Mouse (Mus musculus): ENCODE measurements around the gene Dnase1. TPM values are rescaled to one million over a fixed set of nuclear protein-coding genes. Genes with fewer than 3 reads are reported as not detected.
"Not testable (repeated sequence)": the region's sequence is repeated elsewhere in the genome, so short reads cannot be mapped to it uniquely, and the experiment has no call there.

The Dnase1 gene
- polyA plus RNA-seq, 1 experiment from 2014 or later: 12.0 TPM

DNA sequence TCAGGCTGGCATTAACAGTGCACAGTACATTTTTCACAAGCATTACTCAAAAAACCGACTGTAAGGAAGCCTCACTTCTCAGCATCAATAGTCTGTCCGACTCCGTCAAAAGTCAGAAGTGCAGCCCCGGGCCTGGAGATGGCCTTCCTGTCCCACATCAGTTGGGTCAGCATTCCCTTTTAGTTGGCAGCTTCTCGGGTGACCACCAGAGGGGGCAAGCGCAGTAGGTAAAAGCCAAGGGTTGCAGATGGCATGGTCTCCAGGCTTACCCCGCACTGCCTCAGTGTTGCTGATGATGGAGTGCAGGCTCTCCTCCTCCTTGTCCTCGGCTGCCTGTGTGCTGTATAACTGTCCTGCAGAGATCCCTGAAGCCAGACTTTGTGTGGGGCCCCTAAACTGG lies 31.8 kb downstream of the Dnase1 start:
- H3K27me3 ChIP-seq (ENCODE audit: control insufficient read depth, insufficient read depth, low read length): no peaks in the 10 kb centered on the region
- no peak overlapping the region for H3K27ac ChIP-seq (ENCODE audit: low read length)
- no peaks in the 10 kb centered on the region for H3K9me3 ChIP-seq (ENCODE audit: control insufficient read depth, low read depth, low read length)
- H3K36me3 ChIP-seq (ENCODE audit: control insufficient read depth, insufficient read depth, low read length): peaks cover 30% of the 10 kb centered on the region
- WGBS: 53% methylated on average over 8 of the region's 8 CpGs
- ATAC-seq (ENCODE audit: insufficient number of reproducible peaks, insufficient read depth, low FRiP score, low read depth): no peak
- no peaks in the 10 kb centered on the region for H3K4me1 ChIP-seq (ENCODE audit: control insufficient read depth, insufficient read depth, low read length)
- no peak overlapping the region for H3K4me2 ChIP-seq (replicated peaks; ENCODE audit: low read depth, low read length)
- H3K9ac ChIP-seq (replicated peaks; ENCODE audit: low read depth, low read length): no peak overlapping the region
- H3K4me3 ChIP-seq (ENCODE audit: low read depth, low read length): no peak overlapping the region

DNA sequence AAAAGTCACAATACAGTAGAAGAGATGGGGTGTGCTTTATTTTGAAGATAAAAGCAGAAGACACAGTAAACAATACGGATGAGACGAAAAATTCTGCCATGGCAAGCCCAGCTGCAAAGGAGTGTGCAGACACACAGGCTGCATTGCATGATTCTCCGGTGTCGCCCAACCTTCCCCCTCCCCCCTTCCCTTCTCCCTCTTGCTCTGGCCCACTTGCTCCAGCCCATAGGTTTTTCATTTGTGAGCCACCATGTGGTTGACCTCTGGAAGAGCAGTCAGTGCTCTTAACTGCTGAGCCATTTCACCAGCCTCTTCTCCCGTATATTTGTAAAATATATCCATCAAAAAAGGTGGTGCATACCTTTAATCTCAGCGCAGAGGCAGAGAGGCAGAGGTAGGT lies 37.6 kb downstream of the Dnase1 start:
- Histone ChIP-seq H3K4me3 (ENCODE audit: low read depth, low read length) (no peak overlapping the region), H3K9me3 (ENCODE audit: control insufficient read depth, low read depth, low read length) (no peaks in the 10 kb centered on the region), H3K4me2 (replicated peaks; ENCODE audit: low read depth, low read length) (no peak overlapping the region), H3K27ac (ENCODE audit: low read length) (no peak overlapping the region), H3K4me1 (ENCODE audit: control insufficient read depth, insufficient read depth, low read length) (no peaks in the 10 kb centered on the region), H3K27me3 (ENCODE audit: control insufficient read depth, insufficient read depth, low read length) (no peaks in the 10 kb centered on the region), H3K9ac (replicated peaks; ENCODE audit: low read depth, low read length) (no peak overlapping the region), H3K36me3 (ENCODE audit: control insufficient read depth, insufficient read depth, low read length) (no peaks in the 10 kb centered on the region; the same call in 1 of the 2 replicates)
- WGBS: 67% methylated on average over 6 of the region's 6 CpGs
- ATAC-seq (ENCODE audit: insufficient number of reproducible peaks, insufficient read depth, low FRiP score, low read depth): no peak

DNA sequence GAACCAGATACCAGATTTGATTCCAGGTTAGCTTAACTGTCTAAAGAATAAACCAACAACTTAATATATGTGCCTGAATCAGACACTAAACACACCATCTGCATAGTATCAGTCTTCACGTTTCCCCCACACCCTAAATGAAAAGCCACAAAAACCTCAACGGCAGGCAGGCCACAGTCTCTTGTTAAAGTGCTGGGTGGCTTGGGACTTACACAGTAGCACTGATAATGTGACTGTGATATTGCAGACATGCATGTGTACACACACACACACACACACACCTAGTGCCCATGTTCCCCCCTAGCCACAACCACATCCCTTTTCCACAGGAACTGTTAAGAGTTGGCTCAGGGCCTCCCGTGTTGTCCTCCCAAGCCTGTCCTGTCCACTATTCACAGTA lies 38.1 kb downstream of the Dnase1 start:
- H3K36me3 ChIP-seq (ENCODE audit: control insufficient read depth, insufficient read depth, low read length): no peaks in the 10 kb centered on the region; the same call in 1 of the 2 replicates
- H3K27ac ChIP-seq (ENCODE audit: low read length): no peak overlapping the region
- WGBS: 80% methylated on average over 3 of the region's 3 CpGs

DNA sequence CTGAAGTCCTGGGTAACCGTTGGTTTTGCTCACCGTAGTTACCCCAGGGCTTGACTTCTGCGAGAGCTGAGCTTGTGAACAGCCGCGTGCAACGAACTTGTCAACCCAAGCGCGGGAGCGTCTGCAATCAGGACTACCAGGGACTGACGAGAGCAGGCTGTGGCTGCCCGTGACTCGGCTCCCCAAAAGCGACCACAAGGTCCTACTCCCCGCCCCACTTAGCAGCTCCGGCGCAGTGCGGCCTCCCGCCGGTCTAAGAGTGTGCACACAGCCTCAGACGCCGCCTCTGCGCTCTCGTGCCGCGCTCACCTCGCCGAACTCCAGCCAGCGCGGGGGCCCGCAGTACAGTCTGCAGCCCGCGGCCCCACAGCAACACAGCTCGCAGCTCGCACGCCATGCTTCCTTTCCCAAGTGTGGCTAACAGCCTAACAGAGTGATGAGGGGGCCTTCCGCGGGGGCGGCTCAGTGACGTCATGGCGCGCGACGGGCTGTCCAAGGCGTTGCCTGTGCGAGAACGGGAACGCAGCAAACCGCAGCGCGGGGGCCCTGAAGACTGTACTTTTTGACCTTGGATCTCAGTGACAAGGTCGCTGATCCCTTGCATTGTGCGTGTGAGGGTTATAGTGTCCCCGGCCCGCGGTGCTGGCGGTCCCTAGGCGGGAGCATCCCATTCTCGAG lies 40.8 kb downstream of the Dnase1 start, which contains the start of gene Trap1:
TSS of gene Trap1 (minus strand) at position 444 of the 678 bp plus-strand sequence.
- peak within 1 kb of the TSS; percentile 69; the same call in 1 of the 2 replicates for H3K27ac ChIP-seq (ENCODE audit: low read length)
- no peaks in the 10 kb centered on the region for H3K9me3 ChIP-seq (ENCODE audit: control insufficient read depth, low read depth, low read length)
- no peaks in the 10 kb centered on the region for H3K4me1 ChIP-seq (ENCODE audit: control insufficient read depth, insufficient read depth, low read length)
- H3K9ac ChIP-seq (replicated peaks; ENCODE audit: low read depth, low read length): peak within 1 kb of the TSS; percentile 81
- peak within 1 kb of the TSS; percentile 63 for H3K4me2 ChIP-seq (replicated peaks; ENCODE audit: low read depth, low read length)
- peak; percentile 97 for ATAC-seq (ENCODE audit: insufficient number of reproducible peaks, insufficient read depth, low FRiP score, low read depth)
- no peaks in the 10 kb centered on the region for H3K27me3 ChIP-seq (ENCODE audit: control insufficient read depth, insufficient read depth, low read length)
- under 1% methylated on average over 58 of the region's 58 CpGs for WGBS
- H3K4me3 ChIP-seq (ENCODE audit: low read depth, low read length): peak within 1 kb of the TSS; percentile 88
- H3K36me3 ChIP-seq (ENCODE audit: control insufficient read depth, insufficient read depth, low read length): peaks cover 6% of the 10 kb centered on the region

More for the DNA sequence above, 38.1 kb downstream of the Dnase1 start:
- ATAC-seq (ENCODE audit: insufficient number of reproducible peaks, insufficient read depth, low FRiP score, low read depth): no peak
- H3K9me3 ChIP-seq (ENCODE audit: control insufficient read depth, low read depth, low read length): no peaks in the 10 kb centered on the region
- H3K4me1 ChIP-seq (ENCODE audit: control insufficient read depth, insufficient read depth, low read length): no peaks in the 10 kb centered on the region
- no peak overlapping the region for H3K4me2 ChIP-seq (replicated peaks; ENCODE audit: low read depth, low read length)
- H3K27me3 ChIP-seq (ENCODE audit: control insufficient read depth, insufficient read depth, low read length): no peaks in the 10 kb centered on the region
- H3K4me3 ChIP-seq (ENCODE audit: low read depth, low read length): no peak overlapping the region
- H3K9ac ChIP-seq (replicated peaks; ENCODE audit: low read depth, low read length): no peak overlapping the region

DNA sequence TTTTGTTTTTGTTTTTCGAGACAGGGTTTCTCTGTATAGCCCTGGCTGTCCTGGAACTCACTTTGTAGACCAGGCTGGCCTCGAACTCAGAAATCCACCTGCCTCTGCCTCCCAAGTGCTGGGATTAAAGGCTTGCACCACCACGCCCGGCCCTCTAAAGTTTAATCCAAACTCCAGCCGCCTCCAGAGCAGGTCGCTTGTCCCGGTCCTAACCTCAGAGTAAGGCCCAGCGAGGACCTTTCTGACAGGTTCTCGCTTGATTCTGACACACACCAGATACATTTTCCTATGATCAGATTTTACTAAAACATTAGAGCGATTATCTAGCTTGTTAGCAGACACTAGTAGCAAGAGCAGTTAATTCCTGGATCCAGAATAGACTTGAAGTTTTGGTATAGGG lies 41.6 kb downstream of the Dnase1 start:
- H3K27ac ChIP-seq (ENCODE audit: low read length); H3K9ac ChIP-seq (replicated peaks; ENCODE audit: low read depth, low read length); ATAC-seq (ENCODE audit: insufficient number of reproducible peaks, insufficient read depth, low FRiP score, low read depth); H3K9me3 ChIP-seq (ENCODE audit: control insufficient read depth, low read depth, low read length); H3K36me3 ChIP-seq (ENCODE audit: control insufficient read depth, insufficient read depth, low read length); H3K4me1 ChIP-seq (ENCODE audit: control insufficient read depth, insufficient read depth, low read length); H3K27me3 ChIP-seq (ENCODE audit: control insufficient read depth, insufficient read depth, low read length): not testable (repeated sequence)
- peak overlapping the region; percentile 63 for H3K4me2 ChIP-seq (replicated peaks; ENCODE audit: low read depth, low read length)
- H3K4me3 ChIP-seq (ENCODE audit: low read depth, low read length): peak overlapping the region; percentile 88; the same call in 1 of the 2 replicates
- WGBS: 65% methylated on average over 10 of the region's 10 CpGs

DNA sequence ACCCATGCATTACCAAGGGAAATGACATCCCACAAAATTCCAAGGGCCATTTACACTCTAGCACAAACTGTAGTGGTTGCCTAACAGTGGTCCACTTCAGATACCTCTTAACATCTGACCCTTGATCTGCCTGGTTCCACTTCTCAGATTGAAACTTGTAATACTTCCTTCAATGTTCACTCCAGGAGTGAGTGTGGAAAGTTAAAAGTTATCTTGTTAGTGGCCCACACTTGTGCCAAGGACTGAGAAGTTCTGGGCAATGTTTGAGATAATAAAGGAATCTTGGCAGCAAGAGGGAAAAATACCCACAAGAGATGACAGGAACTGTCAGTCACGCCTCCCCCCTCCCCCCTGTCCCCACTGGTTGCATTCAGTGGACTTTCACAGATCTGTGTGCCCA lies 42.9 kb downstream of the Dnase1 start:
- 91% methylated on average over 1 of the region's 1 CpGs for WGBS
- no peak overlapping the region for H3K27ac ChIP-seq (ENCODE audit: low read length)
- H3K27me3 ChIP-seq (ENCODE audit: control insufficient read depth, insufficient read depth, low read length): no peaks in the 10 kb centered on the region
- peaks cover 16% of the 10 kb centered on the region for H3K36me3 ChIP-seq (ENCODE audit: control insufficient read depth, insufficient read depth, low read length)
- no peaks in the 10 kb centered on the region for H3K9me3 ChIP-seq (ENCODE audit: control insufficient read depth, low read depth, low read length)
- H3K4me2 ChIP-seq (replicated peaks; ENCODE audit: low read depth, low read length): no peak overlapping the region
- H3K9ac ChIP-seq (replicated peaks; ENCODE audit: low read depth, low read length): no peak overlapping the region
- ATAC-seq (ENCODE audit: insufficient number of reproducible peaks, insufficient read depth, low FRiP score, low read depth): no peak
- no peaks in the 10 kb centered on the region for H3K4me1 ChIP-seq (ENCODE audit: control insufficient read depth, insufficient read depth, low read length)
- H3K4me3 ChIP-seq (ENCODE audit: low read depth, low read length): no peak overlapping the region

DNA sequence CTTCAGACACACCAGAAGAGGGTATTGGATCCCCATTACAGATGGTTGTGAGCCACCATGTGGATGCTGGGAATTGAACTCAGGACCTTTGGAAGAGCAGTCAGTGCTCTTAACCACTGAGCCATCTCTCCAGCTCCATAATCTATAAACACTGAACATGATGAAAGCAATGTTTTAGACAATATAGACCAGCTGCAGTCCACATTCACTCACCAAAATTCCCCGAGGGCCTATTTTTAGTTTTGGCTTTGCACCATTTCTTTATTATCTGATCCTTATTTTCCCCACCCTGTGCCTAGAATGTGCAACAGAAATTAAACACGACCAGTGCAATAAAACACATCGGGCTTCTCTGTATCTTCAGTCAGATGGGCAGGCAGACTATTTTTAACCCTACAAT lies 43.7 kb downstream of the Dnase1 start:
- WGBS: 77% methylated on average over 3 of the region's 3 CpGs
- H3K36me3 ChIP-seq (ENCODE audit: control insufficient read depth, insufficient read depth, low read length): peaks cover 23% of the 10 kb centered on the region
- H3K9ac ChIP-seq (replicated peaks; ENCODE audit: low read depth, low read length); H3K4me1 ChIP-seq (ENCODE audit: control insufficient read depth, insufficient read depth, low read length); ATAC-seq (ENCODE audit: insufficient number of reproducible peaks, insufficient read depth, low FRiP score, low read depth); H3K4me2 ChIP-seq (replicated peaks; ENCODE audit: low read depth, low read length); H3K9me3 ChIP-seq (ENCODE audit: control insufficient read depth, low read depth, low read length); H3K27me3 ChIP-seq (ENCODE audit: control insufficient read depth, insufficient read depth, low read length); H3K4me3 ChIP-seq (ENCODE audit: low read depth, low read length); H3K27ac ChIP-seq (ENCODE audit: low read length): not testable (repeated sequence)

DNA sequence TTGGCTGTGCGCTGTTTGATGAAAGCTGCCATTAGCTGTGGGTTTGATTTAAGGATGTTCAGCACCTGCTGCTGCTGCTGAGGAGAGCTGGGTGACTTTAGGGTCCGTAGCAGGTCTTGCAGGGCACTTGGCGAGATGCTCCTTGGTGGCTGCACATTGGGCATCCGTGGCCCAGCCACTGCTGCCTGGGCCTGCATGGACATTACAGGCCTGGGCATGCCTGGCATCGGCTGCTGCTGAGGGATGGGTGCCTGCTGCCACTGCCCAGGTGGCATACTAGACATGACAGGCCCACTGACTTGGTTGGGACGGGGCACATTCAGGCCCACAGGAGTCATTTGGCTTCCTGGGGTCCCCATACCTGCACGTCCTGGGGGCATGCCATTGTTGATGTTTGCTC lies 48.3 kb downstream of the Dnase1 start:
- Histone ChIP-seq H3K9ac (replicated peaks; ENCODE audit: low read depth, low read length) (no peak overlapping the region), H3K27ac (ENCODE audit: low read length) (no peak overlapping the region), H3K4me2 (replicated peaks; ENCODE audit: low read depth, low read length) (no peak overlapping the region), H3K36me3 (ENCODE audit: control insufficient read depth, insufficient read depth, low read length) (peaks cover 63% of the 10 kb centered on the region), H3K27me3 (ENCODE audit: control insufficient read depth, insufficient read depth, low read length) (no peaks in the 10 kb centered on the region), H3K4me1 (ENCODE audit: control insufficient read depth, insufficient read depth, low read length) (no peaks in the 10 kb centered on the region), H3K9me3 (ENCODE audit: control insufficient read depth, low read depth, low read length) (no peaks in the 10 kb centered on the region), H3K4me3 (ENCODE audit: low read depth, low read length) (no peak overlapping the region)
- ATAC-seq (ENCODE audit: insufficient number of reproducible peaks, insufficient read depth, low FRiP score, low read depth): no peak
- 89% methylated on average over 7 of the region's 7 CpGs for WGBS
